Mouse (Mus musculus) heart, postnatal 14 days (tissue): ENCODE measurements around the gene Supt7l. TPM values are rescaled to one million over a fixed set of nuclear protein-coding genes. Genes with fewer than 3 reads are reported as not detected.

Experiments used
- DNase-seq, 2 experiments: peaks; one replicate each; pipeline ENCODE4 v3.0.0; 2021 to 2022
- intact Hi-C: fragments of 180-260 bp; cut with DNase I; formaldehyde crosslinking; loops from one replicate; pipeline ENCODE4 v1.15.1; 2025
- total RNA-seq, 2 experiments: library from RNA; stranded (reverse); gene quantifications; 2 replicates each; pipeline ENCODE4 v1.2.3; 2021

Supt7l gene
- total RNA-seq, 2 experiments from 2014 or later = 13.9 to 14.0 TPM

DNA sequence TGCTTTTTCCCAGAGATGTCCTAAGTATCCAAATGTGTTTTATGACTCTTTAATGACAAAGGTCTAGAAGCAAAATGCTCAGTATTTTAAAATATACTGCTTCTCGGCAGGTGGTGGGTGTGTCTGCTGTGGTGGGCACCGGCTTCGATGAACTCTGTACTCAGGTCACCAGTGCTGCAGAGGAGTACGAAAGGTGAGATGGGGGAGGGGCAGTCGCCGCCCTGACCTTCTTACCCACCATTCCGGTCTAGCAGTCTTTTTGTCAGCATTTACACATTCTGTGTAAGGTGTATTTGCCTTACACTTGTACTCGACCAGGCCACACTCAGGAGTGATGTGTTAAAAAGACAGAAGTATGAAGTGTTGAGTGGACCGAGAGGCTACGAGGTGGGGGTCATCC is 22.8 kb downstream of the Supt7l start:
- no peak for DNase-seq
- intact Hi-C loops = no loop called here

DNA sequence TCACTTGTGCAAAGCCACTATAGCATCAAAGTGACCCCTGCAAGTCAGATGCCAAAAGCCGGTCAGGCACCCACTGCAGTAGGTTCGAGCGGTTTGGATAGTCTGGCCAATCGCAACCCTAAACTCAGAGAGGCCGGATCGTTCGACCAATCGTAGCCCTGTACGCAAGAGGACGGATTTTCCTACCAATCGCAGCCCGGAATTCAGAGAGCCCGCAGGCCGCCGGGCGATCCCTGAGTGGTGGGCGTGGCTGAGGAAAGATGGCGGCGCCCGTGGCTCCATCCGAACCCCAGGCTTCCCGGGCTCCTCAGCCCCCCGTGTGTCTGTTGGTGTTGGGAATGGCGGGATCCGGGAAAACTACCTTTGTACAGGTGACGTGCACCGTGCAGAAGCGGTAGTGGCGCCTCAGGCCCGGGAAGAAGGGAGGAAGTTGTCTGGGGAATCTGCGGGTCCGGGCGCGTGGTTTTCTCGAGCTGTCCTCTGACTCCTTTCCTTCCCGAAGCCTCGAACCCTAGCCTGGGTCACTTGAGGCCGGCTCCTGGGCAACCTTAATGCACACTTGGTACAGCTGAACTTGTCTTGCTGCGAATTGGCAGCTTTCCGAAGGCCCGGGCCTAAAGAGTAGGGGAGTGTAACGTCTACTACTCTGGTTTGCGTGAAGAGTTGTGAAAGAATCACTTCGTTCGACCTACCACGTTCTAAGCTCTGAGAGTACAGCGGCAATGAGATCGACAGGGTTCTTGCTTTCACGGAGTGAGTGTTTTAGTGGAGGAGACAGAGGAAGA is 32.9 kb downstream of the Supt7l start, which contains the start of gene Gpn1:
TSS of gene Gpn1 (plus strand) at position 229 of the 785 bp plus-strand sequence.
- intact Hi-C loops = no loop called here
- DNase-seq = peak; percentile 86 to 91

DNA sequence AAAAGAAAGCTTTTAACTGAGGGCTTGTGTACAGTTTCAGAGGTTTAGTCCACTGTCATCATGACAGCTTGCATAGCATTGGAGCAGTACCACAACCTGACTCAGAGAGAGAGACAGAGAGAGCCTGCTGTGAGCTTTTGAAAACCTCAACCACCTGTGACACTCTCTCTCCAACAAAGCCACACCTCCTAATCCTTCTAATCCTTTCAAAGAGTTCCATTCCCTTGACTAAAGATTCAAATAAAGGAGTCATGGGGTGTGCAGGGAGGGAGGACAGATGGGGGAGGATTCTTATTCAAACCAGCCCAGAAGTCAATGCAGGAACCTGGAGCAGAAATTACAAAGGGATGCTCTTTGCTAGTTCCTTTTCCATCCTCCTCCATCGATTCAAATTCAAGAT is 35.6 kb downstream of the Supt7l start:
- intact Hi-C loops = no loop called here

DNA sequence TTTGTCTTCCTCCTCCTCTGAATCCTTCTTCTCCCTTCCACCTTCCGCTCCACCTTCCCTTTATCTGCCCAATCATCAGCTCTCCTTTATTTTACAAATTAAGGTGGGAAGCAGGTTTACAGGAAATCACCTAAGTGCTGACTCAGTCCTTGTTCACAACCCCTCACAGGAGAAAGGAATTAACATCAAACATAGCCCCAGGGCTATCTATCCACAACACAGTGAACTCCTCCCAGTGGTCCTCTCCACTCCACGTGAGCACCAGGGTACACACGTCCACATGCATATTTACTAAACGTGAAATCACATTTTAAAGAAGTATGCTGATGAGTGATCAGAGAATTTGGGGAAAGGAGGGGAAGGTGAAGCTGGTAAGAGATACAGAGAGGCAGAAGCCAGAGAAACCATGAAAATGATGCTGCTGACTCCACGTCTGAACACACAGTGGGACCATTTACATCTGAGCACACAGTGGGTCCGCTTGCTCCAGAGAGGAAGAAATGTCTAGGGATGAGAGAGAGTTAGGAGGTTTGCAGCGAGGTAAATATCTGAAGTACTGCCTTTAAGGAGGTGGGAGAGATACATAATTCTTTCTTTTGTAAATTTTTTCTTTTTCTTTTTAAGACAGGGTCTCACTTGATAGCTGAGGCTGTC is 38.4 kb downstream of the Supt7l start:
- intact Hi-C loops = no loop called here
- DNase-seq = no peak

More for the DNA sequence above, 35.6 kb downstream of the Supt7l start:
- no peak for DNase-seq

DNA sequence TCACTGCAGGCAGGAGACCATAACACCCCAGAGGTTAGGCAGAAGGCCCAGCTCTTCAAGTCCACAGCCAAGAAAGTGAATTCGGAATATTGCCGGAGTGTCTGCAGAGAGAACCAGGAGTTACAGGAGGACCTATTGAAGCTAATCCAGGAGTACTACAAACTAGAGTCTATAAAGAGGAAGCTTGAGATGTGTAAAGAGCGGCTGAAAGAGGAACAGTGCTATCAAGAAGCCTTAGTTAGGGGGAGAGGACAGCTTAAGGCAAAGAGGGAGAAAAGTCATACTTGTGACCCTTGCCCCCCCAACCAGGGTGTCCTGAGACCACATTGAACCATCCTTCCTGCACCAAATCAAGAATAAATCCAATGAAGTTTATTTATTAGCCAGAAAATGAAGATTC is 39.7 kb downstream of the Supt7l start:
- DNase-seq = no peak

DNA sequence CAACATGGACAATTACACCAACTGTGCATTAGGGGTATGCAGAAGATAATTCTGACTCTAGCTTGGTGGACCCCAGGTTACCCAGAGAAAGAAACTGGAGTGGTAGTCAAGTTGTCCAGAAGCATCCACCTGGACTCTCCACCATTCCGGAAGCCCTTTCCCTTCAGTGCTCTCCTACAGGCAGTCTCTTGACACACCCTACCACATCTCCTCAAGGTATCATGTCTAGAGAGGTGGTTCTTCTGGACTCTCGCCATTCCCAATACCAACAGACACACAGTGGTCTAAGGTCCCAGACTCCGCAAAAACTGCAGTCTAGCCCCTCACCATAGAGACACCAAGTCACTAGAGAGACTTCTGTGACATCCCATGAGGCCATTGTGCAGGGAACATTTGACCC is 42.2 kb downstream of the Supt7l start, which contains the start of gene 4930548H24Rik:
TSS of gene 4930548H24Rik (plus strand) at position 301 of the 400 bp plus-strand sequence.
- DNase-seq = no peak
- intact Hi-C loops = no loop called here

More for the DNA sequence above, 39.7 kb downstream of the Supt7l start:
- intact Hi-C loops = no loop called here

DNA sequence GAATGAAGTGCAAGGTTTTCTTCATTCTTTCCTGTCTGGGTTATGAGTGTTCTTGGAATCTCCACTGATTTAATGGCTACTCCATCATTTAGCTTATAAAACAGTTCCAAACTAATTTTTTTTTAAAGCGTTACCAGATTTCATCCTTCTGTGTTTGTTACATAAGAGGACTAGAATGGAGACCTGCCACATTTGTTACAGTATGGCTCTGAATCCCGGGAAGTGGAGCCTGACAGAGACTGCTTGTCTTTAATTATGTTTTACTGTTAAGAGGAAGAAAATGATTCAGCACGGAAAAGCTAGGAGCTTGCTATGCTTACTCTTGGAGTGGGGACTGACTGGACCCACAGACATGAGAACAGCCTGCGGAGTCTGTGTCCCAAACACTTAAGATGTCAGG is 47.1 kb downstream of the Supt7l start:
- intact Hi-C loops = no loop called here
- no peak for DNase-seq

DNA sequence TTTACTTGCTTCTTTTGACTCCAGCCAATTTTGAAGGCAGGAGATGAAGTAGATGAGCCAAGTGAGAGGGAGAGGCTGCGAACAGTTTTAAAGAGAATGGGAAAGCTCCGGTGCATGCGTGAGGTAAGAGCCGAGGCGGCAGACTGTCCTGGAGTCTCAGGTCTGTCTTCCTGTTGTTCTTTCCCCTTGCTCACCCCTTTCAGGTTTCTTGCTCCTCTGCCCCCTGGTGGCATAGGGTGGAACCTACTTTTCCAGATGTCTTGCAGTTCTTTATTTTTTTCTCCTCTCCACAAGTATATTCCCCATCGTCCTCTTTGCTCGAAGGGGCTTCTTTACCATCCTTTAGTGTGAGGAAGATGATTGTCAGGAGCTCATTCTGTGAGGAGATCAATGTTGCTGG is 57.3 kb downstream of the Supt7l start:
- peak; percentile 54 to 68 for DNase-seq
- intact Hi-C loops = loop anchor here (5.0 kb wide), 1 partner anchor 52 kb away; no protein-coding TSS in a partner anchor

DNA sequence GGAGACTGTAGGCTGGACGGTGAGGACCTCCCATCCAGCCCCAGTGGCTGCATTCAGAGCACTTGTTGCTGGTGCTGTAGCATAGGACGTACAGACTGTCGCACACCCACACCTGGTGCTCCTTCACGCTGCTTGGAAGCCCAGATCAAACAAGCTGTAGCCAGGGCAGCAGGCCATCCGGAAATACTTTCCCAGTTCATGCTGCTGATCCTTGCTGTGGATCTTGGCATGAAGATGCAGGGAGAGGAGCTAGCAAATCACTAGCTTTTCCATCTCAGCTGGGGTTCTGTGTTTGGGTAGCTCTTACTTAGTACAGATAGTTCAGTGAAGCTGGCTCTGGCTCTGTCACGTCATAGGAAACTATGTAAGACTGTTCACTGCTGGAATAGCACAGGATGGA is 57.9 kb downstream of the Supt7l start:
- intact Hi-C loops = loop anchor here (5.0 kb wide), 1 partner anchor 53 kb away; no protein-coding TSS in a partner anchor
- DNase-seq = no peak

DNA sequence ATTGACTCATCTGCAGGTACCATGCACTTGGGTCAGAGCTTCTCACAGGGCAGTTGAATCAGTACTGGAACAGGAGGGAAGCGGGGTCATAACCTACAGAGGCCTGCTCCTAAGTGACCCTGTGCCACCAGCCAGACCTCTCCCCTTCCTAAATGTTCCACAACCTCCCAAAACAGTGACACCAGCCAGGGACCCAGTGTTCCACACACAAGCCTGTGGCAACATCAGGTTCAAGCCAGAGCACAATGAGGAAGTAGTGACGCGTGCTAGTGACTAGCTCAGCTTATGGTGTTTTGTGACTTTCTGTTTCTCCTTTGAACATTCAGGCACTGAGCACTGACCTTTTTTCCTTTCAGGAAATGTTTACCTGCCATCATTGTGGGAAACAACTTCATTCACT is 59.8 kb downstream of the Supt7l start:
- no peak for DNase-seq
- intact Hi-C loops = no loop called here

Other genes with a start within 250 kb of the Supt7l start
- 10 to 100 TPM; 37.2 to 42.3 TPM for gene Ift172, start 236.7 kb downstream of the Supt7l start, total RNA-seq
- 1 to 10 TPM; 2.4 to 5.0 TPM for gene Fndc4, start 231.7 kb downstream of the Supt7l start, total RNA-seq
- gene Gckr, start 230.4 kb downstream of the Supt7l start, total RNA-seq = not detected
- gene Zfp512, start 75.4 kb downstream of the Supt7l start, total RNA-seq = 10 to 100 TPM; 19.9 to 20.5 TPM
- gene 4930548H24Rik, start 42.1 kb downstream of the Supt7l start, total RNA-seq = under 1 TPM in 1 of 2 experiments, not detected in 1; 0.22 TPM
- 10 to 100 TPM; 20.0 to 20.9 TPM for gene Gpn1, start 33.1 kb downstream of the Supt7l start, total RNA-seq
- 10 to 100 TPM; 21.4 to 21.9 TPM for gene Slc4a1ap, start 812 bp downstream of the Supt7l start, total RNA-seq
- gene Mrpl33, start 69.1 kb upstream of the Supt7l start, total RNA-seq = 100 to 1,000 TPM; 280 to 291 TPM
- gene Rbks, start 169.8 kb upstream of the Supt7l start, total RNA-seq = 1 to 10 TPM; 3.9 to 4.5 TPM
- 10 to 100 TPM; 34.1 to 35.9 TPM for gene Babam2, start 169.9 kb upstream of the Supt7l start, total RNA-seq